Mouse (Mus musculus) adrenal gland, adult 10 weeks (tissue): ENCODE results near the gene Coro2a. TPM values are rescaled to one million over a fixed set of nuclear protein-coding genes. Genes with fewer than 3 reads are reported as not detected.

Source experiments
- polyA plus RNA-seq: library from polyadenylated mRNA; stranded (reverse); fragments of 350-450 nt; fragmentation: Illumina TruSeq; extraction: RNeasy Lipid Tissue Mini Kit (QIAGEN cat#74804); gene quantifications from one replicate; pipeline ENCODE4 v1.2.3, GENCODE M21; 2014; ENCODE audit warnings: low read depth, low replicate concordance

Gene Coro2a
- polyA plus RNA-seq, result 2.3 TPM

DNA sequence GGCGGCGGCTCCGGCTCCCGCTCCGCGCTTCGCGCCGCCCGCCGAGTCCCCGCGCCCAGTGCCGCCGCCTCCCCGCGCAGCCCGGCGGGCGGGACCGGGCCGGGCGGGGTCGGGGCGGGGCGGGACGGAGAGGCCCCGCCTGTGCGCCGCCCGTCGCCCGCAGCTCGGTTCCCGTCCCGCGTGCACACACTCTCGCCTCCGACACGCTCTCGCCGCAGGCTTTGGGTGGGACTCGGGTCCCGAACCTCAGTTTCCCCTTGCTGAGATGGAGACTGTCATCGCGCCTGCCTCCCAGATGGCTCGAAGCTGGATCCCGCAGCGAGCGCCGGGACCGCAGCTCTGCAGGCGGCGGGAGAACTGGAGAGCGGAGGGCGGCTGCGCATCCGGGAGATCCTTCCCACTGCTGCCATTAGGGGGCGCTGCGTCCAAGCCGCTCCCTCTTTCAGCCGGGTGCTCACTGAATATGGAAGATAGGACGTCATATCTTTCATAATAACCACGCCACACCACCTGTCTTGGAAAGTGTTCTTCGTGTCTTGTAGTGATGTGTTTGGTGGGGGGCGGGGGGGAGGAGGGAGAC is at the start of gene Coro2a:
Coro2a (minus strand) TSS at position 359 of the 580 bp plus-strand sequence.

DNA sequence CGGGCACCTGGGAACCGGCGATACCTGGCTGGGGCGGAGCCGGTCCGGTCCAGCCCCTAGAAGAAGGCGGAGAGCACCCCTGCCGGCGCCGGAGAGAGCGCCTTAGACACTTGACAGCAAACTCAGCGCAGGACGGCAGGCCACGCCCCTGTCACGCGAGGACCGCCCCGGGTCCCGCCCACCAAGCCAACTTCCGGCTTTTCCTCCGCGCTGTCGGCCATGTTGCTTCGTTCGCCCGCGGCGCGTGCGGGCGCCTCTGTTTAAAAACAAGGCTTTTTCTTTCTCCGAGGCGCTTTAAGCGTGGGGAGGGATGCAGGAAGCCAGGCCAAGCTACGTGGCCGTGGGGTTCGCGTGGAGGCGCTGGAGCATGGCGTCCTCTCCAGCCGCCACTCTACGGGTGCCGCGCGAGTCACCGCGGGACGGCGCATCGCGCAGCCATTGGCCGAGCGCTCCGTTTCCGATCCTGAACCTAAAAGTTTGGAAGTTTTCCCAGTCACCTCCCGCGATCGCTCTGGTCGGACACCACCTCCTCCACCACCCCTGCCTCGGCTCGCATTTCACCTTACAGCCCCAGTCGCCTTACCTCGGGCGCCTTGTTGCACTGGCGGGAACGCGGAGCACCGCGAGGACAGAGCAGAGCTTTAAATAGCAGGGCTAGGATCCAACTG is 48.2 kb upstream of the Coro2a start, which contains the start of gene Tbc1d2:
Tbc1d2 (minus strand) TSS at position 124 of the 668 bp plus-strand sequence.

DNA sequence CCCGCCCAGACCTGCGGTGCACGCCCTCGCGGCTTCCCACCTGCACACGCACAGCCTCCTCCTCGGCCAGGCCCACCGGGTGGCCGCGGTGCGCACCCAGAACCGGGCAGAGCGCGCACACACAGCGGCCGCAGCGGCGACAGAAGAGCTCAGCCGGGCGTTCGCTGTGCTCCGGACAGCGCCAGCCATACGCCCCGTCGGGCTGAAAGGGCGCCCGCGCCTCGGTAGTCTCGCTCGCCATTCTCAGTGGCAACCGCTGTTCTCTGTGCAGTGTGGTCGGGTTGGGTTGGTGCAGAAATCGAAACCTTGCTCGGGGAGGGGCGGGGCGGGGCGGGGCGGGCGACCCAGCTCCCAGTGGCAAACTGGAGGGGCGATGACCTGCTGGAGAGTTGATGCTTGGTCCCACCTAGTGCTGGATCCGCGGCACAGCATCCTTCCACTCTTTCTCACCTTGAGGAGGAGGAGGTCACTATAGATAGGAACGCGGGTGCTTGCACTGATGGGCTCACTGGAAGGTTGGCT is 66.1 kb downstream of the Coro2a start, which contains the start of gene Trim14:
Trim14 (minus strand) TSS at position 302 of the 522 bp plus-strand sequence.

DNA sequence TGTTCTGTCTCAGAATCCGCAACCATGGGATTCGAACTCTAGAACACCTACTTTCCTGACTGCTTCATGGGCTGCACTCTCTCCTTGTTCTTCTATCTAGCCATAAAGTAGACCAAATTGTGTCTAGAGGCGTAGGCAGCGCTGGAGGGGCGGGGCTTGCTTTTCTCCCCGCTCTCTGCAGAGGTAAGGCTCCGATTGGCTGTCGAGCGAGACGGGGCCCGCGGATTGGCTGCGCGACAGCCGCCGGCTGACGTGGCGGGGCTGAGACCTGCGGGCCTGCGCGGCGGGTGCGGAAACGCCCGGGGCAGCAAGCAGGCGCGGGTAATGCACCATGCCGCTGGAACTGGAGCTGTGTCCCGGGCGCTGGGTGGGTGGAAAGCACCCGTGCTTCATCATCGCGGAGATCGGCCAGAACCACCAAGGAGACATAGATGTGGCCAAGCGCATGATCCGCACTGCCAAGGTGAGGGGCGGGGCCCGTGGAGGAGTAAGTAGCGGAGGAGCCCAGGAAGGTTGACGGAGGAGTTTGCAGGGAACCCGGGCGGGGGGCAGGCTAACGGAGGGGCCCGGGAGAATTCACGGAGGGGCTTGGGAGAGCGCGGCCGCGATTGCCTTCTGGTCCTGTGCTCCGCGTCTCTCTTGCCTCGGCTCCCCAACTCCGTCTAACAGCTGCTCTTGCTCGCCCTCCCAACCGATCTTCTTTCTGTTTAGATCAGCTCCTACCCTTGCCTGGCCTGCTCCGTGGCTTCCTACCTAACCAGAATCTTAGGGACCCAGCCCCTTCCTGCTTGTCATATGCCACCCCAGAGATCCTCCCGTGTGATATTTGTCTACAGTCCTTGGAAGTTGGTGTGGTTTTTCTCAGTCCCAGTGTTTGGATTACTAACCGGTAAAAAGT is 112.7 kb downstream of the Coro2a start, which contains the start of gene Nans:
Nans (plus strand) TSS at position 221 of the 898 bp plus-strand sequence.

Other genes starting within 250 kb of the Coro2a start
- gene Trmo, start 212.8 kb downstream of the Coro2a start, polyA plus RNA-seq, result 0.76 TPM
- not detected for gene Hemgn, start 188.7 kb downstream of the Coro2a start, polyA plus RNA-seq
- gene Anp32b, start 151.3 kb downstream of the Coro2a start, polyA plus RNA-seq, result 301 TPM
- gene Nans, start 113.0 kb downstream of the Coro2a start, polyA plus RNA-seq, result 2.8 TPM
- gene Trim14, start 66.1 kb downstream of the Coro2a start, polyA plus RNA-seq, result 5.3 TPM
- not detected for gene Tbc1d2, start 48.0 kb upstream of the Coro2a start, polyA plus RNA-seq